Mouse (Mus musculus) heart, embryonic 15.5 days (tissue): Measurements from ENCODE around the gene Tbx4. TPM values are rescaled to one million over a fixed set of nuclear protein-coding genes. Genes with fewer than 3 reads are reported as not detected.

Experiments
- ATAC-seq: fragments of 200-750 bp; cut with Nextera tagmentation; replicated peaks from 2 replicates; pipeline ENCODE4 v1.8.0; 2017; ENCODE audit warnings: low read depth, moderate TSS enrichment; ENCODE audit not compliant: insufficient number of reproducible peaks, insufficient read depth, low FRiP score
- H3K27ac ChIP-seq: fragments of 300-500 bp; sonication (generic); 2 replicates; pipeline ENCODE4 v1.5.1; 2015; ENCODE audit warnings: mild to moderate bottlenecking, inconsistent platforms
- H3K27me3 ChIP-seq: fragments of 300-500 bp; sonication (generic); 2 replicates; pipeline ENCODE4 v1.6.1; 2015; ENCODE audit warnings: inconsistent platforms
- H3K36me3 ChIP-seq: fragments of 300-500 bp; sonication (generic); 2 replicates; pipeline ENCODE4 v1.6.1; 2015; ENCODE audit warnings: mild to moderate bottlenecking, inconsistent platforms
- H3K4me1 ChIP-seq: fragments of 300-500 bp; sonication (generic); replicated peaks from 2 replicates; pipeline ENCODE4 v1.6.1; 2015; ENCODE audit warnings: inconsistent platforms
- H3K4me2 ChIP-seq: fragments of 300-500 bp; sonication (generic); 2 replicates; pipeline ENCODE4 v1.6.1; 2015; ENCODE audit warnings: inconsistent platforms, mild to moderate bottlenecking, moderate library complexity
- H3K4me3 ChIP-seq: fragments of 300-500 bp; sonication (generic); 2 replicates; pipeline ENCODE4 v1.5.1; 2015; ENCODE audit warnings: mild to moderate bottlenecking, inconsistent platforms
- H3K9ac ChIP-seq: fragments of 300-500 bp; sonication (generic); 2 replicates; pipeline ENCODE4 v1.6.1; 2015; ENCODE audit warnings: mild to moderate bottlenecking, inconsistent platforms
- H3K9me3 ChIP-seq: fragments of 300-500 bp; sonication (generic); replicated peaks from 2 replicates; pipeline ENCODE4 v1.6.1; 2016; ENCODE audit warnings: inconsistent platforms
- WGBS: fragments of 180-500 bp; shearing (Covaris S2); methylation state at CpG from one replicate; pipeline ENCODE4 v1.1.7; 2015; ENCODE audit warnings: mixed read lengths; 5-methylcytosine and 5-hydroxymethylcytosine counted together
- polyA plus RNA-seq: library from polyadenylated mRNA; unstranded; fragments of >200 nt; fragmentation: Nextera tagmentation; extraction: Ambion mirVana; gene quantifications from 2 replicates; pipeline ENCODE4 v1.2.1, GENCODE M21; 2015

Tbx4 gene
- polyA plus RNA-seq, 1 experiment from 2014 or later: 1.6 TPM

- Histone ChIP-seq H3K4me1 (no peaks in the 10 kb centered on the region), H3K4me3 (no peak overlapping the region), H3K9me3 (no peaks in the 10 kb centered on the region), H3K27ac (no peak overlapping the region), H3K27me3 (0 out of 2 replicates have a peak, but pooled peaks cover 3% of the 10 kb centered on the region), H3K4me2 (no peak overlapping the region), H3K36me3 (no peaks in the 10 kb centered on the region), H3K9ac (no peak overlapping the region)
- no peak for ATAC-seq
- 36% methylated on average over 7 of the region's 7 CpGs for WGBS
Observed at GRCm38 (mm10) chr11:85864363-85864762, 21.9 kb upstream of the Tbx4 start.

DNA sequence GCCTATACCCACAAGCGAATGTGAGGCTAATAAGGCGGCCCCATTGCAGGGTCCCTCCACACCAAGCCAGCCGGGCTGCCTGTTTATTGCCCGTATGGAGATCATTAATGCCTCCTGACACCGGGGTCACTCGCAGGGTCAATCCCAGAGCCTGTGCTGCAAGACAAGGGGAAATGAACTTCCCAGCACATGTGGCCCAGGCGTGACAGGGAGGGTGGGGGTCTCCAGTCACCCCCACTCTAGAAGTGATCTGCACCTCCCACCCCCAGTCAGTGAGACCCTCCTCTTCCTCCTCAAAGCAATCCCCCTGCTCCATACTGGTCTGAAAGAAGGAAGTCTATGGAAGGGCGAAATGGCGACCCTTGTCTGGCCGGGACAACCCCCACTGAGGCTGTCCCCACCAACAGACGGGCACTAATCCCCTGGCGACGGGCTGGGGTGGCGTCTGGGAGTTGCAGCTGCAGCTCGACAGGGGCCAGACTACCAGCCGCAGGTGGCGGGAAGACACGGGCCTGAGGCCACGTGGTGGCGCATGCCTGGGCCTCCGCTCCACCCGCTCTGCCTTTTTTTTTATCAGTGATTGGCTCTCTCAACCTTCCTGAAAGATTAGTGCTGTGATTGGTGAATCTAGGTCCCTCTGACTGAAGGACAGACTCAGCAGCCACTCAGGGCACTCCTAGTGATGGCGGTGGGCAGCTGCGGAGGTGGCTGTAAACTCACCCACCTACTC lies 10.0 kb upstream of the Tbx4 start:
- ATAC-seq: no peak
- Histone ChIP-seq H3K36me3 (no peaks in the 10 kb centered on the region), H3K9me3 (no peaks in the 10 kb centered on the region), H3K4me3 (no peak overlapping the region), H3K27me3 (peaks cover 13% of the 10 kb centered on the region), H3K27ac (no peak overlapping the region), H3K9ac (no peak overlapping the region), H3K4me2 (no peak overlapping the region), H3K4me1 (no peaks in the 10 kb centered on the region)
- WGBS: 61% methylated on average over 24 of the region's 24 CpGs

- H3K9me3 ChIP-seq: no peaks in the 10 kb centered on the region
- H3K4me2 ChIP-seq: no peak overlapping the region
- H3K4me1 ChIP-seq: peaks cover 8% of the 10 kb centered on the region
- no peak overlapping the region for H3K9ac ChIP-seq
- H3K4me3 ChIP-seq: no peak overlapping the region
- peaks cover 89% of the 10 kb centered on the region for H3K27me3 ChIP-seq
- H3K27ac ChIP-seq: no peak overlapping the region
- WGBS: 63% methylated on average over 4 of the region's 4 CpGs
- no peaks in the 10 kb centered on the region for H3K36me3 ChIP-seq
- no peak for ATAC-seq
Observed at GRCm38 (mm10) chr11:85884498-85884897, 1.7 kb upstream of the Tbx4 start.

DNA sequence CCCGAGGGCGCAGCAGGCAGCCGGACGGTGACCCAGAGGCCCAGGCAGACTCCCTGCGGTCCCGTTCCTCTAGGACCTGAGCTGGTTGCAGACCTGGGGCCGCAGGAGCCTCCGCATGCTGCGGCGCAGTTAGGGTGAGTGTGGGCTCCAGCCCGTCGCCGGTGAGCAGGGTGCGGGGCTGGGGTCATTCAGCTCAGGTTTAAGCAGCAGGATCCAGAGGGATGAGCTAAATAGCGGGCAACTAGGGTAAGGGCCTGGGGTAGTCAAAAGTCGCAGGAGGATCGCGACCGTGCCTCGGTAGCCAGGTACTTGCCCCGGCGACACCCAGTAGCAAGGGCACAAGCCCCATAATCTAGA lies 185 bp downstream of the Tbx4 start:
- H3K27me3 ChIP-seq: peaks cover 95% of the 10 kb centered on the region
- no peak overlapping the region for H3K9ac ChIP-seq
- no peaks in the 10 kb centered on the region for H3K9me3 ChIP-seq
- ATAC-seq: no peak
- no peak overlapping the region for H3K27ac ChIP-seq
- peak overlapping the region; percentile 17; the same call in 1 of the 2 replicates for H3K4me3 ChIP-seq
- H3K36me3 ChIP-seq: no peaks in the 10 kb centered on the region
- peaks cover 18% of the 10 kb centered on the region for H3K4me1 ChIP-seq
- WGBS: 4% methylated on average over 22 of the region's 22 CpGs
- H3K4me2 ChIP-seq: no peak overlapping the region

DNA sequence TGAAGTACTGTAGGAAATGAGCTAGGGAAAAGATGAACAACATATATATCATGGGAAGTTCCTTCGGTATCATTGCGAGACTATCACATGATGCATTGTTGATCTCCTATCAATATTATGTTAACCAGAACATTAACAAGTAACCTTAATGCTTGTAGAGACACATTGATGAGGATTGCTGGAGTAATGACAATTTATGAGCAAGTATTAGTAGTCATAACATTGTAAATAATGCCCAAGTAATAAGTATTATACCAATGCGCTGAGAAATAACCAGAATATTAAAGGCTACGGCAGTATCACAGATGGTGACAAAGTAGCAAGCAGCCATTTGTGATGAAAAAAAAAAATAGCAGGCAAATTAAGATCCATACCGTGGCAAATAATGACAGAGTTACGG lies 1.1 kb downstream of the Tbx4 start:
- Histone ChIP-seq H3K4me2 (no peak overlapping the region), H3K9ac (no peak overlapping the region), H3K9me3 (no peaks in the 10 kb centered on the region), H3K4me1 (peaks cover 18% of the 10 kb centered on the region), H3K4me3 (no peak overlapping the region), H3K27ac (no peak overlapping the region), H3K36me3 (no peaks in the 10 kb centered on the region), H3K27me3 (peaks cover 95% of the 10 kb centered on the region)
- WGBS: 29% methylated on average over 6 of the region's 6 CpGs
- no peak for ATAC-seq

GRCm38 (mm10) chr11:85887801-85888450 lies 1.7 kb downstream of the Tbx4 start:
- Histone ChIP-seq H3K4me1 (peaks cover 18% of the 10 kb centered on the region), H3K27ac (no peak overlapping the region), H3K27me3 (peaks cover 96% of the 10 kb centered on the region), H3K4me3 (peak overlapping the region; percentile 28), H3K9ac (no peak overlapping the region), H3K4me2 (peak overlapping the region; percentile 41), H3K36me3 (no peaks in the 10 kb centered on the region), H3K9me3 (no peaks in the 10 kb centered on the region)
- ATAC-seq: no peak
- 8% methylated on average over 17 of the region's 17 CpGs for WGBS

GRCm38 (mm10) chr11:85888451-85888961 lies 2.3 kb downstream of the Tbx4 start:
- Histone ChIP-seq H3K27ac (no peak overlapping the region), H3K4me3 (peak overlapping the region; percentile 28), H3K9me3 (no peaks in the 10 kb centered on the region), H3K4me2 (peak overlapping the region; percentile 41), H3K4me1 (peaks cover 18% of the 10 kb centered on the region), H3K36me3 (no peaks in the 10 kb centered on the region), H3K9ac (no peak overlapping the region), H3K27me3 (peaks cover 96% of the 10 kb centered on the region)
- WGBS: 7% methylated on average over 26 of the region's 26 CpGs
- no peak for ATAC-seq

GRCm38 (mm10) chr11:85889056-85889729 lies 3.0 kb downstream of the Tbx4 start:
- peak overlapping the region; percentile 35; the same call in 1 of the 2 replicates for H3K4me3 ChIP-seq
- no peak for ATAC-seq
- WGBS: 41% methylated on average over 8 of the region's 8 CpGs

DNA sequence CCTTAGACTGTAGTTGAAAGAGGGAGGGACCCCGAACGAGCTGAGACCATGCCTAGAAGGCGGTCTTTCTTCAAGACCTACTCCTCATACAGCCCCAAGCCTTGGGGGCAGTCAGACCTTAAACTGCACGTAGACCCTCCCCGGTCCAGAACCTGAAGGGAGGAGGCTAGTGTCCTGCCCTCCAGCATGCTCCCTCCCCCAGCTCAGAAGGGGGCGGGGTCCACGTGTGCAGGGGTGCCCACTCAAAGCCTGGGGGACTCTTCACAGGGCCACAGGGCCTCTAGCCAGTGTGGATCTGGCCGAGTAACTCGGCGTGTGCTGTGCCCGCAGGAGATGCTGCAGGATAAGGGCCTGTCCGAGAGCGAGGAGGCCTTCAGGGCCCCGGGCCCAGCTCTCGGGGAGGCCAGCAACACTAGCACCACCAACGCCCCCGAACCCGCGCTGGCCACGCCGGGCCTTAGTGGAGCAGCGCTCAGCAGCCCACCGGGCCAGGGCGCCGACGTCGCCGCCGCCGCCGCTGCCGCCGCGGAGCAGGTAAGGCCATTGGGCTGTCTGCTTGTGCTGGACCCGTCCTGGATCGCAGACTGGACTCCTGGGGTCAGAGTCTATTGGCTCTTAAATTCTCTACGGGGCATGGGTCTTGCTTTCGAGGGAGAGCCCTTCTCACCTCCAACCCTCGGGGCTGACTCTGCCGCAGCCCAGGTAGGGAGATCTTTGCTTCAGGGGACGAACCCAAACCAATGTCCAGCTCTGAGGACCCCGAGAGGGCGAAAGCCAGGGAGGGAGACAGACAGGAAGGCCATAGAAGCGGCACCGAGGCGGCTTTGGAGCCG lies 3.7 kb downstream of the Tbx4 start:
- ATAC-seq: no peak
- H3K4me2 ChIP-seq: peak overlapping the region; percentile 33
- no peak overlapping the region for H3K9ac ChIP-seq
- H3K4me1 ChIP-seq: peaks cover 23% of the 10 kb centered on the region
- no peaks in the 10 kb centered on the region for H3K9me3 ChIP-seq
- H3K27me3 ChIP-seq: peaks cover 94% of the 10 kb centered on the region
- 11% methylated on average over 47 of the region's 47 CpGs for WGBS
- no peak overlapping the region for H3K27ac ChIP-seq
- peak overlapping the region; percentile 35 for H3K4me3 ChIP-seq
- no peaks in the 10 kb centered on the region for H3K36me3 ChIP-seq

More at GRCm38 (mm10) chr11:85889056-85889729, 3.0 kb downstream of the Tbx4 start:
- no peaks in the 10 kb centered on the region for H3K9me3 ChIP-seq
- H3K27me3 ChIP-seq: peaks cover 96% of the 10 kb centered on the region
- peaks cover 18% of the 10 kb centered on the region for H3K4me1 ChIP-seq
- no peaks in the 10 kb centered on the region for H3K36me3 ChIP-seq
- H3K9ac ChIP-seq: no peak overlapping the region
- peak overlapping the region; percentile 4; the same call in 1 of the 2 replicates for H3K4me2 ChIP-seq
- no peak overlapping the region for H3K27ac ChIP-seq

- ATAC-seq: no peak
- no peak overlapping the region for H3K4me2 ChIP-seq
- no peaks in the 10 kb centered on the region for H3K36me3 ChIP-seq
- peaks cover 94% of the 10 kb centered on the region for H3K27me3 ChIP-seq
- H3K4me1 ChIP-seq: peaks cover 29% of the 10 kb centered on the region
- no peaks in the 10 kb centered on the region for H3K9me3 ChIP-seq
- peak overlapping the region; percentile 35 for H3K4me3 ChIP-seq
- WGBS: 7% methylated on average over 13 of the region's 13 CpGs
- H3K27ac ChIP-seq: no peak overlapping the region
- no peak overlapping the region for H3K9ac ChIP-seq
Observed at GRCm38 (mm10) chr11:85890563-85890845, 4.3 kb downstream of the Tbx4 start.
